ENCODE assay signal across 14 mouse cellular contexts in the genomic region with DNA sequence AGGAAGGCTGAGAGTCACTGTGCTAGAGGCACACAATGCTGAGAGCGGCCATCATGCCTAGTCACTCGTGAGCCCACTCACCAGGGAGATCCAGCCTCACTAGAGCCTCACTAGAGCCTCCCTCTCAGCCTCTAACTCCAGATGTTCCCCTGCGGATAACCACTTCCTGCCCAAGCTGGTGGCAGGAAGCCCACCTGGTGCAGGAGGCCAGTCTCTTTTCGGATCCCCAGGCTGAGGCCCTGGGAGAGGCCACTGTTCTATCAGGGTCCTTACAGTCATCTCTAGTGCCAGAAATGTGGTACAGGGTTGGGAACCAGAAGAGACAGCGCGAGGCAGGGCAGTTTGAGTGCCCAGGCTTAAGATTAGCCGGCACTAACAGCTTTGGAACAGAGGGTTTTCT. TPM values are rescaled to one million over a fixed set of nuclear protein-coding genes. Genes with fewer than 3 reads are reported as not detected.
DNase-seq lines count a peak whose midpoint lies in the region; ATAC-seq lines count a peak whose summit lies in the region.
"Had no signal": no experiment of that assay in that cellular context is flagged by ENCODE, and none has a peak within 500 bp of the region (broad histone marks: within the 10 kb centered on the region; RNA-seq: fewer than 3 reads in every experiment).

No protein-coding gene starts in this region.

- no peaks in the 10 kb centered on the region for H3K9me3 ChIP-seq in embryonic facial prominence, embryonic 13.5 days
- no peaks in the 10 kb centered on the region for H3K9me3 ChIP-seq in embryonic facial prominence, embryonic 10.5 days
- H3K9me3 ChIP-seq in megakaryocyte, embryonic 14.5 days = no peaks in the 10 kb centered on the region
- no peaks in the 10 kb centered on the region for H3K9me3 ChIP-seq in liver, embryonic 16.5 days (replicated peaks; ENCODE audit: control insufficient read depth, low read length)
- H3K9me3 ChIP-seq: embryonic facial prominence, embryonic 12.5 days; forebrain, embryonic 15.5 days; limb, embryonic 12.5 days had no signal

- H3K9ac ChIP-seq in embryonic facial prominence, embryonic 13.5 days = no peak overlapping the region
- peak overlapping the region; percentile 82; the same call in 1 of the 2 replicates for H3K9ac ChIP-seq in liver, embryonic 16.5 days (ENCODE audit: low read depth, low read length)
- H3K9ac ChIP-seq: embryonic facial prominence, embryonic 12.5 days; forebrain, embryonic 15.5 days; limb, embryonic 12.5 days had no signal

- WGBS in embryonic facial prominence, embryonic 13.5 days = 85% methylated on average over 7 of the region's 7 CpGs
- 85% methylated on average over 7 of the region's 7 CpGs for WGBS in embryonic facial prominence, embryonic 10.5 days
- 37% methylated on average over 7 of the region's 7 CpGs for WGBS in liver, embryonic 16.5 days (ENCODE audit: insufficient replicate concordance)

- peaks cover 34% of the 10 kb centered on the region for H3K4me1 ChIP-seq in embryonic facial prominence, embryonic 13.5 days
- peaks cover 46% of the 10 kb centered on the region for H3K4me1 ChIP-seq in embryonic facial prominence, embryonic 10.5 days
- peaks cover 68% of the 10 kb centered on the region for H3K4me1 ChIP-seq in megakaryocyte, embryonic 14.5 days
- H3K4me1 ChIP-seq in liver, embryonic 16.5 days (ENCODE audit: control insufficient read depth, low read depth, low read length) = peaks cover 49% of the 10 kb centered on the region

- H3K27ac ChIP-seq in embryonic facial prominence, embryonic 13.5 days = peak overlapping the region; percentile 28; the same call in 1 of the 2 replicates
- H3K27ac ChIP-seq in embryonic facial prominence, embryonic 10.5 days (replicated peaks) = no peak overlapping the region
- H3K27ac ChIP-seq in liver, embryonic 16.5 days (ENCODE audit: low read length) = peak overlapping the region; percentile 98; the same call in 1 of the 2 replicates
- H3K27ac ChIP-seq: embryonic facial prominence, embryonic 12.5 days; forebrain, embryonic 15.5 days; limb, embryonic 12.5 days had no signal

- no peak for DNase-seq in embryonic facial prominence, embryonic 10.5 days (ENCODE audit: low spot score)
- peak; percentile 74 for DNase-seq in thymus, postnatal 4 days
- DNase-seq in cerebellum, postnatal 14 days = no peak
- no peak for DNase-seq in urinary bladder, postnatal 10 days (ENCODE audit: low spot score)

- H3K4me3 ChIP-seq in embryonic facial prominence, embryonic 13.5 days = no peak overlapping the region
- no peak overlapping the region for H3K4me3 ChIP-seq in embryonic facial prominence, embryonic 10.5 days
- peak overlapping the region; percentile 1 for H3K4me3 ChIP-seq in megakaryocyte, embryonic 14.5 days (replicated peaks)
- H3K4me3 ChIP-seq in liver, embryonic 16.5 days (ENCODE audit: low read depth, low read length) = no peak overlapping the region
- H3K4me3 ChIP-seq: embryonic facial prominence, embryonic 12.5 days; forebrain, embryonic 15.5 days; limb, embryonic 12.5 days had no signal

- ATAC-seq in embryonic facial prominence, embryonic 13.5 days (ENCODE audit: insufficient number of reproducible peaks, insufficient read depth, low FRiP score, low TSS enrichment, low read depth) = no peak
- no peak for ATAC-seq in megakaryocyte, adult 5-6 weeks (ENCODE audit: poor library complexity, severe bottlenecking)
- ATAC-seq in liver, embryonic 16.5 days (ENCODE audit: low read depth) = no peak
- ATAC-seq: forebrain, embryonic 15.5 days; Patski had no signal

- H3K4me2 ChIP-seq in embryonic facial prominence, embryonic 13.5 days = no peak overlapping the region
- H3K4me2 ChIP-seq in liver, embryonic 16.5 days (ENCODE audit: low read depth, low read length) = peak overlapping the region; percentile 67; the same call in 1 of the 2 replicates
- H3K4me2 ChIP-seq: embryonic facial prominence, embryonic 12.5 days; forebrain, embryonic 15.5 days; limb, embryonic 12.5 days; midbrain, embryonic 11.5 days had no signal

- H3K27me3 ChIP-seq in embryonic facial prominence, embryonic 13.5 days = no peaks in the 10 kb centered on the region
- no peaks in the 10 kb centered on the region for H3K27me3 ChIP-seq in embryonic facial prominence, embryonic 10.5 days (replicated peaks; ENCODE audit: low read depth, poor library complexity, severe bottlenecking)
- peaks cover 2% of the 10 kb centered on the region for H3K27me3 ChIP-seq in megakaryocyte, embryonic 14.5 days (replicated peaks)
- no peaks in the 10 kb centered on the region for H3K27me3 ChIP-seq in liver, embryonic 16.5 days (ENCODE audit: control insufficient read depth, insufficient read depth, low read depth, low read length)
- H3K27me3 ChIP-seq: embryonic facial prominence, embryonic 12.5 days; forebrain, embryonic 15.5 days; limb, embryonic 12.5 days; Patski had no signal

- H3K36me3 ChIP-seq in embryonic facial prominence, embryonic 13.5 days = peaks cover 45% of the 10 kb centered on the region
- peaks cover 42% of the 10 kb centered on the region for H3K36me3 ChIP-seq in embryonic facial prominence, embryonic 10.5 days (replicated peaks)
- H3K36me3 ChIP-seq in megakaryocyte, embryonic 14.5 days (replicated peaks; ENCODE audit: low read length) = peaks cover 74% of the 10 kb centered on the region
- no peaks in the 10 kb centered on the region for H3K36me3 ChIP-seq in liver, embryonic 16.5 days (ENCODE audit: control insufficient read depth, insufficient read depth)

RNA-seq across cellular contexts. Expression of gene Smim5, which starts 1.3 kb away (rescaled TPM):
- polyA plus RNA-seq in embryonic facial prominence, embryonic 13.5 days (2015; fragmentation: Nextera tagmentation; extraction: Ambion mirVana) = 3.3 and 3.4 TPM in 2 replicates
- polyA plus RNA-seq in embryonic facial prominence, embryonic 10.5 days (2016; fragmentation: Nextera tagmentation; extraction: Ambion mirVana) = 1.5 and 1.8 TPM in 2 replicates
- 6.7 and 13.1 TPM in 2 replicates for polyA plus RNA-seq in megakaryocyte, embryonic 14.5 days (2012; ENCODE audit: insufficient read depth, low replicate concordance)
- 37.5 and 48.1 TPM in 2 replicates for total RNA-seq in megakaryocyte, adult 5-6 weeks (2015)
- 40.4 and 42.5 TPM in 2 replicates for total RNA-seq in megakaryocyte, adult 5-6 weeks (2017)
- polyA plus RNA-seq in liver, embryonic 16.5 days (2015; fragmentation: Nextera tagmentation; extraction: Ambion mirVana) = 29.5 and 30.1 TPM in 2 replicates

RNA-seq across cellular contexts. Expression of gene Smim6, which starts 13.4 kb away (rescaled TPM):
- 1.1 and 1.2 TPM in 2 replicates for polyA plus RNA-seq in embryonic facial prominence, embryonic 13.5 days (2015; fragmentation: Nextera tagmentation; extraction: Ambion mirVana)
- polyA plus RNA-seq in embryonic facial prominence, embryonic 10.5 days (2016; fragmentation: Nextera tagmentation; extraction: Ambion mirVana) = 1.1 and 1.6 TPM in 2 replicates
- polyA plus RNA-seq in megakaryocyte, embryonic 14.5 days (2012; ENCODE audit: insufficient read depth, low replicate concordance) = not detected in 2 replicates
- total RNA-seq in megakaryocyte, adult 5-6 weeks (2015) = 2.7 and 4.9 TPM in 2 replicates
- total RNA-seq in megakaryocyte, adult 5-6 weeks (2017) = 0.73 TPM in 1 of 2 replicates, not detected in the other
- polyA plus RNA-seq in liver, embryonic 16.5 days (2015; fragmentation: Nextera tagmentation; extraction: Ambion mirVana) = 2.7 and 3.1 TPM in 2 replicates
- total RNA-seq: adrenal gland, postnatal 25 days had no signal

RNA-seq across cellular contexts. Expression of gene Sap30bp, which starts 34.6 kb away (rescaled TPM):
- 47.0 and 53.9 TPM in 2 replicates for polyA plus RNA-seq in embryonic facial prominence, embryonic 13.5 days (2015; fragmentation: Nextera tagmentation; extraction: Ambion mirVana)
- polyA plus RNA-seq in embryonic facial prominence, embryonic 10.5 days (2016; fragmentation: Nextera tagmentation; extraction: Ambion mirVana) = 48.4 and 50.8 TPM in 2 replicates
- polyA plus RNA-seq in megakaryocyte, embryonic 14.5 days (2012; ENCODE audit: insufficient read depth, low replicate concordance) = 13.5 and 14.4 TPM in 2 replicates
- 18.6 and 22.6 TPM in 2 replicates for total RNA-seq in megakaryocyte, adult 5-6 weeks (2015)
- total RNA-seq in megakaryocyte, adult 5-6 weeks (2017) = 158 and 190 TPM in 2 replicates
- 13.6 and 16.2 TPM in 2 replicates for polyA plus RNA-seq in liver, embryonic 16.5 days (2015; fragmentation: Nextera tagmentation; extraction: Ambion mirVana)

RNA-seq across cellular contexts. Expression of gene Recql5, which starts 34.8 kb away (rescaled TPM):
- 22.9 and 24.9 TPM in 2 replicates for polyA plus RNA-seq in embryonic facial prominence, embryonic 13.5 days (2015; fragmentation: Nextera tagmentation; extraction: Ambion mirVana)
- polyA plus RNA-seq in embryonic facial prominence, embryonic 10.5 days (2016; fragmentation: Nextera tagmentation; extraction: Ambion mirVana) = 27.9 and 30.7 TPM in 2 replicates
- 9.5 and 10.4 TPM in 2 replicates for polyA plus RNA-seq in megakaryocyte, embryonic 14.5 days (2012; ENCODE audit: insufficient read depth, low replicate concordance)
- total RNA-seq in megakaryocyte, adult 5-6 weeks (2015) = 13.2 and 19.9 TPM in 2 replicates
- 19.9 and 22.5 TPM in 2 replicates for total RNA-seq in megakaryocyte, adult 5-6 weeks (2017)
- 7.9 and 8.9 TPM in 2 replicates for polyA plus RNA-seq in liver, embryonic 16.5 days (2015; fragmentation: Nextera tagmentation; extraction: Ambion mirVana)

RNA-seq across cellular contexts. Expression of gene Myo15b, which starts 40.2 kb away (rescaled TPM):
- 0.67 and 1.0 TPM in 2 replicates for polyA plus RNA-seq in embryonic facial prominence, embryonic 13.5 days (2015; fragmentation: Nextera tagmentation; extraction: Ambion mirVana)
- polyA plus RNA-seq in embryonic facial prominence, embryonic 10.5 days (2016; fragmentation: Nextera tagmentation; extraction: Ambion mirVana) = 0.07 and 0.16 TPM in 2 replicates
- polyA plus RNA-seq in megakaryocyte, embryonic 14.5 days (2012; ENCODE audit: insufficient read depth, low replicate concordance) = 0.48 TPM in 1 of 2 replicates, not detected in the other
- 0.51 TPM in 1 of 2 replicates, not detected in the other for total RNA-seq in megakaryocyte, adult 5-6 weeks (2015)
- total RNA-seq in megakaryocyte, adult 5-6 weeks (2017) = 0.04 and 0.33 TPM in 2 replicates
- 0.34 and 1.5 TPM in 2 replicates for polyA plus RNA-seq in liver, embryonic 16.5 days (2015; fragmentation: Nextera tagmentation; extraction: Ambion mirVana)
- polyA plus RNA-seq: limb, embryonic 12.5 days; midbrain, embryonic 11.5 days had no signal
